Mouse (Mus musculus): Measurements from ENCODE around the gene Nagk.
"Not testable (repeated sequence)": the region's sequence is repeated elsewhere in the genome, so short reads cannot be mapped to it uniquely, and the experiment has no call there.

Nagk gene

DNA sequence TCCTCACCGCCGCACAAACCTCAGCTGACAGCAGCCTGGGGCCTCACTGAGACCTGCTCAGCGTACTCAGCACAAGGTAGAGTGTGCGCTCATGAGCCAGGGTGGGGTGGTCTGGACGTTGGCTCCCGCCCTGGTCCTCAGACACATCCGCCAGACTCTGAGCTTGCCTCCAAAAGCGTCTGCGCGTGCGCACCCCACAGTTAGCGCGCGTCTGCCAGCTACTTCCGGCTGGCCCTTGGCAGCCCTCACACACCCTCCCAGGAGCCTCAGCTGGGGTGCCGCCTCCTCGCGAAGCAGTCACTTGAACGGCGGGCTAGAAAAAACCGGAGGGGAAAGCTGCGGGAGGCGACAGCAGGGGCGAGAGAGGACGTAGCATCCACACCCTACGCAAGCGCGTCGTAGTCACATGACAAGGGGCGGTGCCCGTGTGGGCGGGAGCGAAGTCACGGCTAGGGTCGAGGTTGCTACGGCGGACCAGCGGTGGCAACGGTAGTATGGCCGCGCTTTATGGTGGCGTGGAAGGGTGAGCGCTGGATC is at the start of gene Nagk:
Gene Nagk, plus strand, starts transcription at position 223 of the 537 bp plus-strand sequence.
- in situ Hi-C loops (cut with MboI, MseI), result no loop called here

DNA sequence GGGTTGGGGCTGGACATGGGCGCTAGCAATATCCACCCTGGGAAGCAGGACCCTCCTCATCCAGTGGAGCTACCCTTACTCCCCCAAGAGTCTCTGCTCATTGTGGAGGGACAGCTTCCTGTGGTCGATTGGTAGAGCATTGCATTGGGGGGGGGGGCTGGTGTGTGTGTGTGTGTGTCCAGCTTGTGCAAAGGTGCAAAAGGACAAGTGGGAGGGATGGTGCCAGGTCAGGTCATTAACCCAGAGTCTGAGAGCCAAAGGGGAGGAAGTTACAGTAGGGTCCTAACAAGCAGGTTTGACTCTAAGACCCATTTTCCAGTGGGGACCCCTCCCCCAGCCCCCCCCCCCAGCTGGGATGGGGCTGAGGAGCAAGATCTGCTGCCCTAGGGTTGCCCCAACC is 49.3 kb upstream of the Nagk start:
- in situ Hi-C loops (cut with MboI, MseI), result no loop called here

DNA sequence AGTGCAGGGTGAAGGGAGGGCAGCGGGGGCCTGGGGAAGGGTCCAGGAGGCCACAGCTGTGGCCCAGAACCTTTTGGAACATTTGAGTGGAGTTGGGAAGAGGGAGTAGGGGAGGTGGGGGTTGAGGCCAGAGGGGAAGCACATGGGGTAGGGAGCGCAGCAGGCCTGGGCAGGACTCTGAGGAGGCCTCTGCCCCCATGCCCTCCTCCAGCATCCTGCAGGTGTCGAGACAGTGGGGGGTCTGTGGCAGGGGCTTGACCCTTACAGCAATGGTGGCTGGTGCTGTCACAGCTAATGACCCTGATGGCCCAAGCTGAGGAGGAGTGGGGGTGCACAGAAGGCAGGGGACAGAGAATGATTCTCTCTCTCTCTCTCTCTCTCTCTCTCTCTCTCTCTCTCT is 45.5 kb upstream of the Nagk start:
- in situ Hi-C loops (cut with MboI, MseI), result no loop called here

DNA sequence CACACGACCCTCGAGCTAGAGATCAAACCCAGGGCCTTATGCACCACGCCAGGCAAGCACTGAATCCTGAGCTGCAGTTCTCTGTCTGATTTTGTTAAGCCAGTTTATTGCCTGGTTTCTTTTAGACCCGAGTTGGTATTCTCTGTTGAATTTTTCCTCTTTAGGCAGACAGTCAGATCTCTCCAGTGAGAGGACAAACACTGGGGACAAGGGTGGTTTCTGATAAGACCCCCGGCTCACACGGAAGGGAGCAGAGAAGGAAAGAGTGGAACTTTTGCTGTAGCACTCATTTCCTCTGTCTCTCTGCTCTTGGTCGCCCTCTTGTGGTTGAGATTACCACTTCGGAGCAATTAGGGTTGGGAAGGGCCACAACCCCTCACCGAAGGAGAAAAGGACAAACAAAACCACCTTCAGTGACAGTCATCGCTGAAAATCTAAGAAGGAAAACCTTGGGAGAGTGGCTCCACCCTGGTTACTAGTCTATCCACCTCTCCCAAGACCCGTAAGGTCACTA is 44.6 kb upstream of the Nagk start:
- in situ Hi-C loops (cut with MboI, MseI), result loop anchor here (5.0 kb wide), 1 partner anchor 63 kb away; no protein-coding TSS in a partner anchor

DNA sequence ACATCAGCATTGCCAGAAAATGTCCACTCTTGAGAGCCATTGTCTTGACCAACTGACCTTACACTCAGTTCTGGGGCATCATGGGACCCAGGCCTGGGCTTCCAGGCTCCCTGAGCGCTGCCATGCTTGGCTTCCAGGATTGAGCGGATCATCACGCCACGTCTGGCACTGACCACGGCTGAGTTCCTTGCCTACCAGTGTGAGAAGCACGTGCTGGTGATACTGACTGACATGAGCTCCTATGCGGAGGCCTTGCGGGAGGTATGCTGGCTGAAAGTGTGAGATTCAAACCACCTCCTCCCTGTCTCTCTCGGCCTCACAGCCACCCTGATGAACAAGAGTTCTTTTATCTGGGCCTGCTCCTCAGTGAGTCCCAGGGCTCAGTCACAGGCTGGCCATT is 38.7 kb upstream of the Nagk start:
- in situ Hi-C loops (cut with MboI, MseI), result no loop called here

DNA sequence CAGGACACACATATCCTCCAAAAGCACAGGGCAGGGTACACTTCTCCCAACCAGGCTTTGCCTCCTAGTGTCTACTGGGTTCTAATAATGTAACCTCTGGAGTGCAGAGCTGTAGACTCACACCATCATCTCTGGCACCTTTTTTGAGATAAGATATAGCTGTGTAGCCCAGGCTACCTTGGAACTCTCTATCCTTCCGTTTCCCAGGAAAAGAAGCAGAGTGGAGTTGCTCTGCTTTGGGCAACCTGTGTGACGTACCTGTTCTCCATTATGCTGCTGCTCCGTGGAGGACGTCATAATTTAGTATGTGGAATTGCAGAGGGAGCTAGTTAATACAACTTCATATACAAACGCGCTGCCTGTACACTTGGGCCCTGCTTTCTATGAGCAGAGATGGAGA is 32.4 kb upstream of the Nagk start, which contains the start of gene Ankrd53:
Gene Ankrd53, plus strand, starts transcription at position 301 of the 400 bp plus-strand sequence.
- in situ Hi-C loops (cut with MboI, MseI), result no loop called here

DNA sequence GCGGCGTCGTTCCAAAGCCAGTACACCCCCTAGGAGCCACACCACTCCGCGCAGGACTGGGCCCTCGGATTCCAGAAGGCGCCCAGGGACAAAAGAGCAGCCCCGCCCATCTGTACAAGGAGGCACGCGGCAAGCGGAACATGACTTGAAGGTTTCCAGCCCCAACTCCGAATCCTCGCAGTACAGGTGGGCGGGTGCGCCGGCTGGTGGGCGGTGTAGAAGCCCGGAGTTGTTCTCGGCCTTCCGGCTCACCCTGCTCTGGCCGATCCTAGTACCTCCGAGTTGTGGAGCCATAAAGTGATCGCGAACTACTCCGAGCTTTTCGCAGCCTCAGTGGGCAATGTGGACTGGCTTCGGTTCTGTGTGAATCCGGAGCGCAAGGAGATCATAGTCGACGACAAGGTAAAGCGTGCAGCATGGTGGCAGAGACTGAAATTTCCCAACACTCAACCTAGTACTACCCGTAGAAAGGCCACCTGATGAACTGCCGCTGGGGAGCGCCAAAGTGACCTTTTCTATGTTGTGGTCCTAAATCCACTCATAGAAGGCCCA is 31.8 kb upstream of the Nagk start:
- in situ Hi-C loops (cut with MboI, MseI), result no loop called here

DNA sequence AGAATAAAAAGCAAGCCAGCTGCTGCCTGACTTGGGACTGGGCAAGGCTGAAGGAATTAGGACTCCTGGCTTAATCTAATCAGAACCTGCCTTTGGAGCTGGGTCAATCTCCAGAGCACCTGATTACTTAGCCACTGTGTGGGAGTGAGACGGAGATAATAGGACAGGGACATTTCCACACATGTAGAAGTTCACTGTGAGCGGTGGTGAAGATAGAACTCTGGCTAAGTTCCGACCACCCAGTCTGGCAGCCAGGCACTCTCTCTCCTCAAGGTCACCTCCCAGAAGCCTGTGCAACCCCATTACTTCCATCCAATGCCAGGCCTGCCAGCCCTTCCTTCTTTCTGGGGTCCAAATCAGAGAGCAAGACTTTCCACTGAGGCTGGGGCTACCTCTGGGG is 27.8 kb upstream of the Nagk start:
- in situ Hi-C loops (cut with MboI, MseI), result no loop called here

DNA sequence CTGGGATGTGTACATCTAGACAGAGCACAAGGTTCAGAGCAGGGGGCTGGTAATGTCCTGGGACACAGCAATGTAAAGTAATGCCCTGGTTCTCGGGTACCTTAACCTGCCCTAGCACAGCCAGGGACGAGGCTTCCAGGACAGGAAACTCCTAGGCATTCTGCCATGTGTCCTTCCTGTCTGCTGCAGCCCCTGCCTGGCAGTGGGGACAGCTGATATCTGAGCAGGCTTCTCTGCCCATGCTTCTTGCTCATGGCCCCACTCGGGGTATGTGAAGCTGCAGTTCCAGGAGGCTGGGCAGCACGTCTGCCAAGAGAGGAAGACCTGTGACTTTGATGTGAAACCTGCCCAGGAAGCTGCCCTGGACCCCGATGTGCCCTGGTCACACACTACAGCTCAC is 26.3 kb upstream of the Nagk start:
- in situ Hi-C loops (cut with MboI, MseI), result no loop called here

DNA sequence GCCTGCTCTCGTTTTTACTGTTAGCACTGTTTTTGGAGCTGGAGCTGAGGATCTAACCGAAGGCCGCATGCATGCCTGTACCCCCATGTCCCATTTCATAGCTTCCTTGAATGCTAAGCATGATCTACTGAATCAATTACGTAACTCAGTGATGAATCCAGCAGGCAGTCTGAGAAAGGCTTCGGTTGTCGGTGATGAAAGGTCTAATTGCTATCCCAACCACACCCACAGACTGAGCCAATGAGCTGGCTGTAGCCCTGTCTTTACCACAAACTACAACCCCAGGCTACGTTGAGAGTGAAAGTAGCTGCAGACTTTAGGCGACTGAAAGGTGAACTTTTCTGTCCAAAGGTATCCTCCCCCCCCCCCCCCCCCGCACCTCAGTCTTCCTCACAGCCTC is 20.7 kb upstream of the Nagk start:
- in situ Hi-C loops (cut with MboI, MseI), result no loop called here

DNA sequence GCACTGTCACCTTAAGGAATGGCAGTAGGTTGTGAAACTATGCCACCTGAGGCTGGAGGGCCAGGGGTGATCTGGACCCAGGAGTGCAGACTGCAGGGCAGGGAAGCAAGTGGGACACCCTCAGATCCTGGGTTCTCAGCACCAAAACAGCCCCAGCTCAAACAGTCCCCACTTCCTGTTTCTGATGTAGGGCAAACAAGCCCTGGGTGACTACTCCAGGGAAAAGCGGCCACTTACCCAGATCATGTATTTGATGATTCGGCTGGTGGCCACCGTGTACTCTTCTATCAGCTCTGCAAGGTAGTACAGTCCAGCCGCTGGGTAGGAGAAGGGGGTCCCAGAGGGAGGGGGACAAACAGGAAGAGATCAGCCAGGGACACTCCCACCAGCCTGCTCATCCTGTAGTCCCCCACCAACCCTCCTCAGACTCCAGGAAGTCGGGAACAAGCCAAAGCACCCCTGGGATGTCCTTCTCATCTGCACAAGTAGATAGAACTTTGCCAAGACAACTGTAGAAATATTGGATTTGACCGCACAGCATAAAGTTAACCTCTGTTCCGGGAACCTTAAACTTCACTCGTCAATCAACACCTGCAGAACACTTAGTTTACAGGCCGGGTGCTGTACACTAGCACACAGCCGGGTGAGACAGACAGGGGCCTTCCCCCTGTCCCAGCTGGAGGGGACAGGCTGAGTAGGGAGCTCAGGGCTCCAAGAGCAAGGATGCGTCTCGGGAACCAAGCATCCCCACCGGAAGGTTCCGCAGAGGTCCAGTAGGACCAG is 19.8 kb upstream of the Nagk start:
- in situ Hi-C loops (cut with MboI, MseI), result no loop called here

DNA sequence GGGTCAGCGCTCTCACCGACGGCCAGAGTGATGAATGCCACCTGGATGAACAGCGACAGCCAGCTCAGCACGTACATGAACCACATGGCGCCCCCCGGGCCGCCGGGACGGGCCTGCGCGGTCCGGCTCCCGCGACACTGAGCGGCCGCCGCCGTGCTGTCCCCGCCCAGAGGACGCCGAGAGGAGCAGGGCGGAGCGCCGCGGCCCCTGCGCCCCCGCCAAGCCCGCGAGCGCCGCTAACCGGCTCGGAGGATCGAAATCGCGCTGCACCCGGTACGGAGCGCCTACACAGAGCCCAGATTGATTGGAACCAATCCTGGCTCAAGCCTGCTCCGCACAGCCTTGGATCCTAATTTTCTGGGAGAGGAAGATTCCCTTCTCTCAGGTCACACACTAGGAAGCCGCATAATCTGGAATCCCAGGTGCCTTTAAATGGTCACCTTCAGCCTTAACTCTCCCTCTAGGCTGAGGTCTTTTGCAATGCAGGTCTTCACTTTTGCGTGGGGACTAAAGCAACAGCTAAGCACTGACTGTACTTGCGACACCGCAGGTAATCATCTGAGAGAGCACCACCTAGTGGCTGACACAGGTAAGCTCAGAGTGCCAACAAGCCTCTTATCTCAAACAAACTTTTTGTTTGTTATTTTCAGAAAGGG is 19.0 kb upstream of the Nagk start, which contains the start of gene Tex261:
Gene Tex261, minus strand, starts transcription at position 176 of the 656 bp plus-strand sequence.
- in situ Hi-C loops (cut with MboI, MseI), result no loop called here

DNA sequence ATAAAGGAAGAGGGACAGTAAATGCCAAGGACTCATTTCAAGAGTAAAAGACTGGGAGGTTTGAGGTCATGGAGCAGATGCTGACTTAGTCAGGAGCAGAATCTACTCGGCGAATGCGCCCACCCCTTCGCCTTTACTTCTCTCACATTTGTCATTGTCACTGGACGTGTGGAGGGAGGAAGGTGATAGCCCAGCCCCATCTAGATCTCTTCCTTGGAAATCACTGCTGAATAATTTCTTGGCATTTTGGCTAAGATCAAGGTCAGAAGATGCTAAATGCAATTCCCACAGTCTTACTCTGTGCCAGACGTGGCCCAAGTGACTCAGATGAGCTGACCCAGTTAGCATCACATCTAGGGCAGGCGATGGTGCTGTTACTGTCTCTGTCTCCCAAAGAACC is 16.5 kb upstream of the Nagk start:
- in situ Hi-C loops (cut with MboI, MseI), result no loop called here

DNA sequence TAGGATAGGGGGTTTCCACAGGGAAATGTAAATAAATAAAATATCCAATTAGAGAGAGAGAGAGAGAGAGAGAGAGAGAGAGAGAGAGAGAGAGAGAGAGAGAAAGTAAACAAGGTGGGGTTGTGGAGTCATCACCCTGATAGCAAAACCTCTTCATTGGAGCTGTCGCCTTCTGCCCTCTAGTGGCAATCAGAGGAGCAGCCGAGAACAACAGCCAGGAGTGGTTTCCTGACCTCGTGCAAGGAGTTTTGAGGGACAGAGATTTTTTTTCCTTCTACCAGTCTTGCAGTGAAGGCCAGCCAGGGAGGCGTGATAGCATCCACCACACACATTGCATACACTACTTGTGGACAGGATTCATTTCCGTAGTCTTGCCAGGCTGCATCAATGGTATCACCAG is 15.8 kb upstream of the Nagk start:
- in situ Hi-C loops (cut with MboI, MseI), result no loop called here

DNA sequence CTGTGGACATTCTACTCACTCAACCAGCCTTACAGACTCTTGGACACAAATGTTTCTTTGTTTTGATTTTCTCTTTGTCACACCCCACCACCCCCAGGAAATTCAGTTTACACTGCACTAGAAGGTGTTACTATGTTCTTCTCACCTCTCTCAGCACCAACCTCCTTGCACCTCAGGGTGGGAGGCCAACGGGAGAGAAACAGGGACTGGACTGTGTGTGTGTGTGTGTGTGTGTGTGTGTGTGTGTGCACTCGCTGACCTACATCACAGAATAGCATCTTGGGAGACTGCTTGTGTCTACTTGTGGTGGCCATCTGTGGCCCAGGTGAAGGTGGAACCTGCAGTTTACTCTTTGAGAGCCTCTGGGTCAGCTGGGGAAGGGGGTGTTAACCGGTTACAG is 8.4 kb upstream of the Nagk start:
- in situ Hi-C loops (cut with MboI, MseI), result no loop called here

DNA sequence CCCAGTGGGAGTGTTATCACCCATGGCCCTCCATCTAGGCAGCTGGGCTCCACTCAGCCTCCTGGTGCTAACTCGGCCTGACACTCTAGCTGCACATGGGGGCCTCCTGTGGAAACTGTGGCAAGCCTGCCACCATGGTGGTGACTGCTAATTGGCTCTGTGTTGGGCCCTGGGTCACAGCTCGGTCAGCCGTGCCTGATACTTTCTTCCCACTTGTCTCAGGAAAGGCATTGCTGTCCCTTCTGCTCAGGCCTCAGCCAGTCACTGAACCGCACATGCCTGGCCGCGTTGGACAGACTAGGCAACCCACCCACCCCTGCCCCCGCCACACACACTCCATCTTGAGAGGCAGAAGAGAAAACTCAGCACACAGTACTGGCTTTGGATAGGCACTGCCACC is 6.2 kb upstream of the Nagk start:
- in situ Hi-C loops (cut with MboI, MseI), result no loop called here

DNA sequence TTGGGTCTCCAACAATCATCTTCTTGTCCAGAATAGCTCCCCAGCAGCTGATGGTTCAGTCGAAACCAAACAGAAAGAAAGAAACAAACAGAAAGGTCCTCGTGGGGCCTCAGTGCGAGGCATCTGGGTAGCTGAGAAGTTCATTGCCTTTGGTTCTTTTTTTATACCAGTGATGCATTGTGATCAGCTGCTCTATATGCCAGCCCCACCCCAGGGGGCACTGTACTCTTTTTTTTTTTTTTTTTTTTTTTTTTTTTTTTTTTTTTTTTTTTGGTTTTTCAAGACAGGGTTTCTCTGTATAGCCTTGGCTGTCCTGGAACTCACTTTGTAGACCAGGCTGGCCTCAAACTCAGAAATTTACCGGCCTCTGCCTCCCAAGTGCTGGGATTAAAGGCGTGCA is 4.2 kb upstream of the Nagk start:
- in situ Hi-C loops (cut with MboI, MseI), result not testable (repeated sequence)

DNA sequence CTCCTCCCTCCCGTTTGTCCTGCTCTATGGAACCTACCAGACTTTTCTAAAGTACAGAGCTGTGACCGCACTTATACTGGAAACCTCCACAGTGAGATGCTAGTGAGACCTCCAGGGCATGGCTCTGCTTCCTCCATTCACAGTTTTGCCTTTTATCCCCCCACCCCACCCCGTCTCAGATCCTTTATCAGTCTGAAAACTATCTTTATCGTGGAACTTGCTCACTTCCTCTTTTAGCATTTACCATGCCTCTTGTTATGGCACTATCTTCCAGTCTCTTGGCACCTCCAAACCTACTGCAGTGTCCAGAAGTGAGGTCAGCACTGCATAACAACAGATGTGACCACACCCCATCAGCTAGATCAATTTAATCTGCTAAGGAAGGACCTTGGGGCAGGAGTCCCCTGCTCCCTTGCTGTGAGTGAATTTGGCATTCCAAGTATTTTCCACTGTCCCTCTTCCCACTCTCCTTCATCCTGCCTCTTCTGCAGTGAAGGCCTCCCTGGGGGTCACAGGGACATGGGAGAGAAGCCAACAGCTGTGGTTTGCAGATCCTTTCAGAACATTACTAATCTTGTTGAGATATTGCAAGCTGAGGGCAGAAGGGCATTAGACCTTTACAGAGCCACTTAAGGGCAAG is 3.4 kb upstream of the Nagk start:
- in situ Hi-C loops (cut with MboI, MseI), result no loop called here

DNA sequence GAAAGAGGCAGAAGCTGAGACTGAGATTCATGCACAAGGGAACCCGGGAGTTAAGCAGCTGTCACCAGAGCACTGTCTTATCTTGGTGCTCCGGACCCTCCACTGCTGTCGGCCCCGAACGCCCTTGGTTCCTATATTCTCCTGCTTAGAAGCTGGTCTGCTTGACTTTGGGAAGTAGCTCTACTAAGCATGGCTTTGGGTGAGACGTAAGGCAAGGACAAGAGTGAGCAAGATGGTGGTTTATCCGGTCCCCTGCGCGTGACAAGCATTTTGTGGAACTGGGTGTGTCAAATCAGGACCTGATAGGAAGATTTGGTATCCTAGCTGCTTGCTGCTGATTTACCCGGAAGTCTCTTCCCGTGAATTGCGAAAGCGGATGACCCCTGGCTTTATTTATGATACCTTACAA is 714 bp downstream of the Nagk start:
- in situ Hi-C loops (cut with MboI, MseI), result no loop called here

DNA sequence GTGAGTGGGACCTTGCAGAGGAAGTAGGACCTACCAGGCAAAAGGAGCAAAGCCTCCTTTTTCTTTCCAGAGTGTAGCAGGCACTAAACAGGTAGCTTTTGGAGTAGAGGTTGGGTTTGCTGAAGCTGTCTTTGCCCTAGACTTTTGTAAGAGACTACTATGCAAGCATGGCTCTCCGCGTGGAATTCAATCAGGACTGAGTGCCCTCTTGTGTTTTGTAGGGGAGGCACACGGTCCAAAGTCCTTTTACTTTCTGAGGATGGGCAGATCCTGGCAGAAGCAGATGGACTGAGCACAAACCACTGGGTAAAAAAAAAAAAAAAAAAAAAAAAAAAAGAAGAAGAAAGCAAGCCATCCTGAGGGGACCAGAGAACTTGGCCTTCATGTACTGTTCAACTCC is 1.9 kb downstream of the Nagk start:
- in situ Hi-C loops (cut with MboI, MseI), result no loop called here

DNA sequence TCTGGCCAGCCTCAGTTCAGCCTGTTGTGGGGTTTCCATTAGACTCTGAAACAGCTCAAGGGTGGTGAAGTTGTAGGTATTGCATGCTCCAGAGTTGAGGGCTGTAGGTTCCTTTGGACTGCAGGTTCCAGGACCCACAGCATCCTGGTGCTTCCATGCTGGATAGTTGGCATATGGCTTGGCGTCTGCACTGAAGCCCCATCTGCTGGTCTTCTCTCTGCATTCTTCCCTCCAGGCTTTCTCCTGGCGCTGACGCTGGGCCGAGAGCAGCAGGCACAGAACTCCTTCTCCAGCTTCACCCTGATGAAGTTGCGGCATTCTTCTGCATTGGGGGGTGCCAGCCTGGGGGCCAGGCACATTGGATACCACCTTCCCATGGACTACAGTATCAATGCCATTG is 7.3 kb downstream of the Nagk start:
- in situ Hi-C loops (cut with MboI, MseI), result loop anchor here (25.0 kb wide), 1 partner anchor 1785 kb away; the partner anchor contains the start of gene Alms1

DNA sequence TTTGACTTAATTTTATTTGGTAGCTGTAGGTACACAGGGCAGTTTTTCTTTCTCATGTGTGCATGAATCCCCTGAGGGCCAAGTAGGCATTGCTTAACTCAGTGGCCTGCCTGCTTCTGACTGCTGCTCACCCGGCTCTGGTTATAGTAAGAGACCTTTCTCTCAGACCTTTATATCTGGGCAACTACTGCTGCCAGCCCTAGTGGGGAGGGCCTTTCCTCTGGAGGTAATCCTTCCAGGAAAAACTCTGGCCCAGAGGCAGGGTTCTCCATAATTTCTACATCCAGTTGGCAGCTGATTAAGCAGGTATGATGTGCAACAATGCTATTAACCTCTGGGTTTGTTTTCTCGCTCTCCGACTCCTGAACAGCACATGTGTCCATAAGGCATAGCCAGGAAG is 8.1 kb downstream of the Nagk start:
- in situ Hi-C loops (cut with MboI, MseI), result loop anchor here (25.0 kb wide), 1 partner anchor 1784 kb away; the partner anchor contains the start of gene Alms1
